Mouse (Mus musculus): ENCODE measurements around the gene Cd44.

DNA sequence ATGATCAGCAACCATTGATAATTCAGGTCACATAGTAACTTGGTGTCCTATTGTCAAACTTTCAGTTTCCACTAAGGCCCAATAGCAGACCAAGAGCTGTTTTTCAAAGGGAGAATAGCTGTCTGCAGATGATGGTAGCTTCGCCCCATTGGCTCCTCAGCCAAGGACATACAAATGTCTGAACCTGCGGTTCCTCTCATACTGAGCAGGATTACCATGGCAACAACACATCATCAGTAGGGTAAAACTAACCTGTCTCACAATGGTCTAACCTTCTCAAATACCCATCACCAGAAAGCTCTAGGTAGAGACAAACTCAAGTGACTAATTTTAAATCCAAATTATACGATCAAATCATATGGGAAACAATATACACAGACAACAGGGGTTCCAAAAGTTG, 72.3 kb downstream of the Cd44 start:
- no peak for TF ChIP-seq CTCF (IDR thresholded peaks at IDR 0.05; ENCODE audit: extremely low read depth, insufficient read length, insufficient replicate concordance, low read depth, low read length)
- no peak for TF ChIP-seq POLR2A (IDR thresholded peaks at IDR 0.05; ENCODE audit: low read depth, low read length)

Data from small intestine, adult 2 months (tissue).